9 mouse cellular contexts compared by ENCODE assay signal in genomic region chr11:44330851-44331773, GRCm38 (mm10).
DNase-seq lines count a peak whose midpoint lies in the region; ATAC-seq and TF ChIP-seq lines count a peak whose summit lies in the region.
"Had no signal": no experiment of that assay in that cellular context is flagged by ENCODE, and none has a peak within 500 bp of the region (broad histone marks: within the 10 kb centered on the region; RNA-seq: fewer than 3 reads in every experiment).

No protein-coding gene starts in this region.

- H3K27me3 ChIP-seq in heart, embryonic 10.5 days (ENCODE audit: insufficient read depth, poor library complexity, severe bottlenecking): peaks cover 13% of the 10 kb centered on the region; the same call in 1 of the 2 replicates
- H3K27me3 ChIP-seq in forebrain, embryonic 10.5 days (ENCODE audit: poor library complexity, severe bottlenecking): peaks cover 13% of the 10 kb centered on the region
- no peaks in the 10 kb centered on the region for H3K27me3 ChIP-seq in hindbrain, embryonic 15.5 days
- H3K27me3 ChIP-seq in midbrain, embryonic 10.5 days (ENCODE audit: low read depth, poor library complexity, severe bottlenecking): 0 out of 2 replicates have a peak, but pooled peaks cover 9% of the 10 kb centered on the region
- H3K27me3 ChIP-seq in small intestine, adult 2 months (ENCODE audit: control insufficient read depth, insufficient read depth, low read length): no peaks in the 10 kb centered on the region

- peak overlapping the region; percentile 47 for H3K4me2 ChIP-seq in hindbrain, embryonic 15.5 days

- no peaks in the 10 kb centered on the region for H3K9me3 ChIP-seq in heart, embryonic 10.5 days
- H3K9me3 ChIP-seq in forebrain, embryonic 10.5 days: no peaks in the 10 kb centered on the region
- no peaks in the 10 kb centered on the region for H3K9me3 ChIP-seq in hindbrain, embryonic 15.5 days
- H3K9me3 ChIP-seq in midbrain, embryonic 10.5 days (replicated peaks): no peaks in the 10 kb centered on the region

- no peak overlapping the region for H3K9ac ChIP-seq in hindbrain, embryonic 15.5 days

- no peaks in the 10 kb centered on the region for H3K36me3 ChIP-seq in heart, embryonic 10.5 days
- H3K36me3 ChIP-seq in forebrain, embryonic 10.5 days (replicated peaks): no peaks in the 10 kb centered on the region
- H3K36me3 ChIP-seq in hindbrain, embryonic 15.5 days: no peaks in the 10 kb centered on the region
- no peaks in the 10 kb centered on the region for H3K36me3 ChIP-seq in midbrain, embryonic 10.5 days
- H3K36me3 ChIP-seq in small intestine, adult 2 months (ENCODE audit: control insufficient read depth, insufficient read depth, low read length): no peaks in the 10 kb centered on the region

- no peak for TF ChIP-seq POLR2A in small intestine, adult 2 months (IDR thresholded peaks at IDR 0.05; ENCODE audit: low read depth, low read length)

- peak; percentile 89 for DNase-seq in heart, adult 11 months
- DNase-seq in heart, embryonic 10.5 days (ENCODE audit: low spot score): no peak
- DNase-seq in brain, embryonic 18.5 days (ENCODE audit: low read depth, low spot score): peak; percentile 70
- DNase-seq in forebrain, embryonic 10.5 days (ENCODE audit: extremely low spot score, low spot score): peak; percentile 48
- peak; percentile 45 to 72 for DNase-seq in layer of hippocampus, postnatal 25 days (ENCODE audit: extremely low spot score in 1 of 2, low spot score in 1 of 2)
- peak; percentile 42 for DNase-seq in midbrain, embryonic 10.5 days (ENCODE audit: low spot score)

- peak; percentile 30; the same call in 1 of the 2 replicates for TF ChIP-seq CTCF in small intestine, adult 2 months (IDR thresholded peaks at IDR 0.05; ENCODE audit: extremely low read depth, insufficient read length, insufficient replicate concordance, low read depth, low read length)

- H3K27ac ChIP-seq in heart, embryonic 10.5 days: no peak overlapping the region
- no peak overlapping the region for H3K27ac ChIP-seq in forebrain, embryonic 10.5 days
- no peak overlapping the region for H3K27ac ChIP-seq in hindbrain, embryonic 15.5 days (replicated peaks)
- H3K27ac ChIP-seq in midbrain, embryonic 10.5 days (replicated peaks): no peak overlapping the region
- H3K27ac ChIP-seq in small intestine, adult 2 months (ENCODE audit: insufficient read depth, low read depth, low read length): no peak overlapping the region
- H3K27ac ChIP-seq: macrophage had no signal

- 36% methylated on average over 15 of the region's 15 CpGs for WGBS in heart, embryonic 10.5 days
- 43% methylated on average over 15 of the region's 15 CpGs for WGBS in forebrain, embryonic 10.5 days
- 35% methylated on average over 15 of the region's 15 CpGs for WGBS in hindbrain, embryonic 15.5 days
- WGBS in midbrain, embryonic 10.5 days: 44% methylated on average over 15 of the region's 15 CpGs
- WGBS in small intestine, adult 2 months: 36% methylated on average over 15 of the region's 15 CpGs

- peak; percentile 83 for ATAC-seq in hindbrain, embryonic 15.5 days (ENCODE audit: low FRiP score, low read depth)

- no peaks in the 10 kb centered on the region for H3K4me1 ChIP-seq in heart, embryonic 10.5 days
- peaks cover 17% of the 10 kb centered on the region for H3K4me1 ChIP-seq in forebrain, embryonic 10.5 days
- peaks cover 11% of the 10 kb centered on the region for H3K4me1 ChIP-seq in hindbrain, embryonic 15.5 days (replicated peaks)
- H3K4me1 ChIP-seq in midbrain, embryonic 10.5 days: peaks cover 19% of the 10 kb centered on the region
- H3K4me1 ChIP-seq in small intestine, adult 2 months (ENCODE audit: control insufficient read depth, insufficient read depth, insufficient read length, low read length): no peaks in the 10 kb centered on the region

- no peak overlapping the region for H3K4me3 ChIP-seq in heart, embryonic 10.5 days
- H3K4me3 ChIP-seq in forebrain, embryonic 10.5 days: no peak overlapping the region
- H3K4me3 ChIP-seq in hindbrain, embryonic 15.5 days: no peak overlapping the region
- H3K4me3 ChIP-seq in midbrain, embryonic 10.5 days: no peak overlapping the region
- no peak overlapping the region for H3K4me3 ChIP-seq in small intestine, adult 2 months (ENCODE audit: low read depth, low read length)
